Mouse (Mus musculus) forebrain, embryonic 15.5 days (tissue): ENCODE results near the gene Golm1. TPM values are rescaled to one million over a fixed set of nuclear protein-coding genes. Genes with fewer than 3 reads are reported as not detected.
"Not testable (repeated sequence)": the region's sequence is repeated elsewhere in the genome, so short reads cannot be mapped to it uniquely, and the experiment has no call there.

Experiments used
- ATAC-seq: fragments of 200-750 bp; cut with Nextera tagmentation; replicated peaks from 2 replicates; pipeline ENCODE4 v1.8.0; 2017; ENCODE audit warnings: mild to moderate bottlenecking, moderate TSS enrichment, moderate library complexity
- H3K27ac ChIP-seq: fragments of 300-500 bp; sonication (generic); replicated peaks from 2 replicates; pipeline ENCODE4 v1.5.1; 2015; ENCODE audit warnings: mild to moderate bottlenecking, inconsistent platforms
- H3K27me3 ChIP-seq: fragments of 300-500 bp; sonication (generic); 2 replicates; pipeline ENCODE4 v1.6.1; 2015; ENCODE audit warnings: inconsistent platforms
- H3K36me3 ChIP-seq: fragments of 300-500 bp; sonication (generic); 2 replicates; pipeline ENCODE4 v1.6.1; 2015; ENCODE audit warnings: mild to moderate bottlenecking, inconsistent platforms
- H3K4me1 ChIP-seq: fragments of 300-500 bp; sonication (generic); 2 replicates; pipeline ENCODE4 v1.6.1; 2015; ENCODE audit warnings: inconsistent platforms
- H3K4me2 ChIP-seq: fragments of 300-500 bp; sonication (generic); replicated peaks from 2 replicates; pipeline ENCODE4 v1.6.1; 2015; ENCODE audit warnings: mild to moderate bottlenecking, inconsistent platforms
- H3K4me3 ChIP-seq: fragments of 300-500 bp; sonication (generic); 2 replicates; pipeline ENCODE4 v1.5.1; 2015; ENCODE audit warnings: mild to moderate bottlenecking, inconsistent platforms
- H3K9ac ChIP-seq: fragments of 300-500 bp; sonication (generic); replicated peaks from 2 replicates; pipeline ENCODE4 v1.6.1; 2015; ENCODE audit warnings: mild to moderate bottlenecking, inconsistent platforms
- H3K9me3 ChIP-seq: fragments of 300-500 bp; sonication (generic); 2 replicates; pipeline ENCODE4 v1.6.1; 2016; ENCODE audit warnings: inconsistent platforms
- WGBS: fragments of 180-500 bp; shearing (Covaris S2); methylation state at CpG from one replicate; pipeline ENCODE4 v1.1.7; 2015; ENCODE audit warnings: mixed read lengths; 5-methylcytosine and 5-hydroxymethylcytosine counted together
- polyA plus RNA-seq: library from polyadenylated mRNA; unstranded; fragments of >200 nt; fragmentation: Nextera tagmentation; extraction: Ambion mirVana; gene quantifications from 2 replicates; pipeline ENCODE4 v1.2.1, GENCODE M21; 2015

Gene Golm1
- polyA plus RNA-seq, 1 experiment from 2014 or later, result 48.6 TPM

DNA sequence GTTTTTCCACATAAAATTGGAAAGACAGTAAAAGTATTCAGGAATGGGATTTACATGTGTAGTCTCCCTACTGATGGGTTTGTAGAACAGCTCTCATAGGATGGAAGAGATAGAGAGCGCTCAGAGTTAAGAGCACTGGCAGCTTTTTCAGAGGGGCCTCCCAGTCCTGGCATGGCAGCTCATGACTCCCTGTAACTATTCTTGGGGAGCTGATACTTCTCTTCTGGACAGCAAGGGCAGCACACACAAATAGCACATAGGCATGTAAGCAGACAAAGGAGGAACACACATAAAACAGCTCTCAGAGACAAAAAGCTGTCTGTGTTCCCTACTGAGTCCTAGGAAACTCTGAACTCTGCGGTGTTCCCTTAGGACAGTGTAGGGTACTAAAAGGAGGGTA, 65.2 kb downstream of the Golm1 start:
- peaks cover 84% of the 10 kb centered on the region for H3K36me3 ChIP-seq
- H3K9ac ChIP-seq, result no peak overlapping the region
- H3K27me3 ChIP-seq, result no peaks in the 10 kb centered on the region
- no peaks in the 10 kb centered on the region for H3K4me1 ChIP-seq
- no peak overlapping the region for H3K4me3 ChIP-seq
- H3K27ac ChIP-seq, result no peak overlapping the region
- ATAC-seq, result no peak
- WGBS, result 96% methylated on average over 2 of the region's 2 CpGs
- no peaks in the 10 kb centered on the region for H3K9me3 ChIP-seq
- no peak overlapping the region for H3K4me2 ChIP-seq

DNA sequence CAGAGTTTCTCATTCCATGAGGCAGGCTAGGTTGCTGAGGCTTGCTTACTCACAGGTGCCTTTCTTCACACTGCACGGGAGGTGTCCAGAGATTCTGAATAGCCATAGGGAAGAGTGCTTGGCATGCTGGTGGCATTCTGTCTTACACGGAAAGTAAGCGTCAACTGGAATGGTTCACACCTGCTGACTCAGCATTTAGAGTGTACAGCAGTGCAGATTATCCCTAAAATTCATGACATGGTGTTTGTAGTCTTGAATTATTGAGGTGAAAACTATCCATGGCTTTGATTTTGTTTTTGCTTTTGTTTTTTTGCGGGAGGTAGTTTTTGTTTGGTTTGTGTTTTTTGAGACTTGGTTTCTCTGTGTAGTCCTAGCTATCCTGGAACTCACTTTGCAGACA, 65.7 kb downstream of the Golm1 start:
- Histone ChIP-seq H3K4me1 (no peaks in the 10 kb centered on the region), H3K36me3 (peaks cover 83% of the 10 kb centered on the region), H3K9ac (no peak overlapping the region), H3K4me3 (no peak overlapping the region), H3K4me2 (no peak overlapping the region), H3K27ac (no peak overlapping the region), H3K27me3 (no peaks in the 10 kb centered on the region), H3K9me3 (no peaks in the 10 kb centered on the region)
- WGBS, result 93% methylated on average over 4 of the region's 4 CpGs
- no peak for ATAC-seq

GRCm38 (mm10) chr13:59605221-59605922, 70.2 kb downstream of the Golm1 start:
- no peak overlapping the region for H3K27ac ChIP-seq
- H3K27me3 ChIP-seq, result no peaks in the 10 kb centered on the region
- H3K4me1 ChIP-seq, result no peaks in the 10 kb centered on the region
- no peak overlapping the region for H3K4me2 ChIP-seq
- no peak overlapping the region for H3K4me3 ChIP-seq
- WGBS, result 88% methylated on average over 10 of the region's 10 CpGs
- ATAC-seq, result no peak
- H3K36me3 ChIP-seq, result peaks cover 84% of the 10 kb centered on the region
- H3K9me3 ChIP-seq, result no peaks in the 10 kb centered on the region
- no peak overlapping the region for H3K9ac ChIP-seq

- no peak overlapping the region for H3K9ac ChIP-seq
- no peak overlapping the region for H3K27ac ChIP-seq
- no peak for ATAC-seq
- 87% methylated on average over 1 of the region's 1 CpGs for WGBS
- H3K36me3 ChIP-seq, result peaks cover 84% of the 10 kb centered on the region
- no peak overlapping the region for H3K4me2 ChIP-seq
- H3K9me3 ChIP-seq, result no peaks in the 10 kb centered on the region
- no peak overlapping the region for H3K4me3 ChIP-seq
- no peaks in the 10 kb centered on the region for H3K27me3 ChIP-seq
- no peaks in the 10 kb centered on the region for H3K4me1 ChIP-seq
Measured at GRCm38 (mm10) chr13:59604511-59604910, 71.1 kb downstream of the Golm1 start.

GRCm38 (mm10) chr13:59603096-59603495, 72.5 kb downstream of the Golm1 start:
- Histone ChIP-seq H3K9me3 (no peaks in the 10 kb centered on the region), H3K9ac (no peak overlapping the region), H3K36me3 (peaks cover 83% of the 10 kb centered on the region), H3K27ac (no peak overlapping the region), H3K27me3 (no peaks in the 10 kb centered on the region), H3K4me1 (no peaks in the 10 kb centered on the region), H3K4me2 (no peak overlapping the region), H3K4me3 (no peak overlapping the region)
- WGBS, result 97% methylated on average over 5 of the region's 5 CpGs
- no peak for ATAC-seq

DNA sequence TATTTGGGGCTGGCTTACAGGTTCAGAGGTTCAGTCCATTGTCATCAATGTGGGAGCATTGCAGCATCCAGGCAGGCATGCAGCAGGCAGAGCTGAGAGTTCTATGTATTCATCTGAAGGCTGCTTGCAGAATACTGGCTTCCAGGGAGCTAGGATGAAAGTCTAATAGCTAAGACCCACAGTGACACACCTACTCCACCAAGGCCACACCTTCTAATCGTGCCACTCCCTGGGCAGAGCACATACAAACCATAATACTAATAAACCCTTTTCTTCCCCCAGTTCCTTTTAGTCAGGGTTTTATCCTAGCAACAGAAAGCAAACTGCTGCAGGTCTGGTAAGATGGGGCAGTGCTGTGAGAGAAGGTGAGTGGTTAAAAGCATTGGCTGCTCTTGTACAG, 83.0 kb downstream of the Golm1 start:
- no peak overlapping the region for H3K4me3 ChIP-seq
- no peak for ATAC-seq
- no peak overlapping the region for H3K9ac ChIP-seq
- 97% methylated on average over 1 of the region's 1 CpGs for WGBS
- H3K36me3 ChIP-seq, result peaks cover 82% of the 10 kb centered on the region
- no peaks in the 10 kb centered on the region for H3K9me3 ChIP-seq
- H3K4me2 ChIP-seq, result no peak overlapping the region
- no peaks in the 10 kb centered on the region for H3K27me3 ChIP-seq
- no peak overlapping the region for H3K27ac ChIP-seq
- peaks cover 13% of the 10 kb centered on the region for H3K4me1 ChIP-seq

DNA sequence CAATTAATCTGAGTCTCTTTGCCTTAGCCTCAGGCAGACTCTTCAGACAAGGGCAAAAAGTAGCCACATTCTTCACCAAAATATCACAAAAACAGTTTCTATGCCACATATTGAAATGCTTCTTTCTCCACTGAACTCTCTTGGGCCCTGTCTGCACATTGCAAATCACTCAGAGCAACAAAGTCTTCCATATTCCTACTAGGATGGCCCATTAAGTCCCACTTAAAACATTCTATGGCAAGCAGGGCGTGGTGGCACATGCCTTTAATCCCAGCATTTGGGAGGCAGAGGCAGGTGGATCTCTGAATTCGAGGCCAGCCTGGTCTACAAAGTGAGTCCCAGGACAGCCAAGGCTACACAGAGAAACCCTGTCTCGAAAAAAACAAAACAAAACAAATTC, 83.6 kb downstream of the Golm1 start:
- Histone ChIP-seq H3K36me3 (peaks cover 81% of the 10 kb centered on the region), H3K4me1 (peaks cover 19% of the 10 kb centered on the region)
- WGBS, result 95% methylated on average over 3 of the region's 3 CpGs
- H3K27me3 ChIP-seq, H3K27ac ChIP-seq, H3K4me3 ChIP-seq, H3K9ac ChIP-seq, ATAC-seq, H3K4me2 ChIP-seq, H3K9me3 ChIP-seq: not testable (repeated sequence)

- 93% methylated on average over 4 of the region's 4 CpGs for WGBS
- Histone ChIP-seq H3K4me3 (no peak overlapping the region), H3K4me2 (no peak overlapping the region), H3K9me3 (no peaks in the 10 kb centered on the region), H3K4me1 (peaks cover 31% of the 10 kb centered on the region), H3K36me3 (peaks cover 69% of the 10 kb centered on the region), H3K27ac (no peak overlapping the region), H3K9ac (no peak overlapping the region), H3K27me3 (no peaks in the 10 kb centered on the region)
- no peak for ATAC-seq
Measured at GRCm38 (mm10) chr13:59590691-59591090, 84.9 kb downstream of the Golm1 start.

GRCm38 (mm10) chr13:59589672-59590071, 85.9 kb downstream of the Golm1 start:
- Histone ChIP-seq H3K27me3 (no peaks in the 10 kb centered on the region), H3K4me3 (no peak overlapping the region), H3K36me3 (peaks cover 62% of the 10 kb centered on the region), H3K4me1 (peaks cover 31% of the 10 kb centered on the region), H3K27ac (no peak overlapping the region), H3K4me2 (no peak overlapping the region), H3K9ac (no peak overlapping the region), H3K9me3 (no peaks in the 10 kb centered on the region)
- WGBS, result 79% methylated on average over 4 of the region's 4 CpGs
- no peak for ATAC-seq

DNA sequence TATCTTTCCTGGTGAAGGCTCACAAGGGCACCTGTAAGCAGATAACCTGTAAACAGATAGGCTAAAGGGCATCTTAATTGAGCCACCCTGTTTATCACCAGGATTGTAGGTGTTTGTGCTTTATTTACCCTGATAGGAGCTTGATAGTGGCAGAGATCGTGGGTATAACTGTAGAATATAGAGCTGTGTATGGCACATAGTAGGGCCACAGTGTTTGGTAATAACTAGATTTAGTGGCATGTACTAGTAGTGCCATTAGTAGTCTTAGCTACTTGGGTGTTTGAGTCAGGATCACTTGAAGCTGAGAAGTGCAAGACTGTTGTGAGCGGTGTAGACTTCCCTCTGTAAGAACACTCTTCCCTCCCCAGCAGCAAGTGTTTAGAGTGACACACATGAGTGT, 88.4 kb downstream of the Golm1 start:
- Histone ChIP-seq H3K4me2 (peak overlapping the region; percentile 51; the same call in 1 of the 2 replicates), H3K4me3 (peak overlapping the region; percentile 1; the same call in 1 of the 2 replicates), H3K4me1 (peaks cover 37% of the 10 kb centered on the region), H3K9ac (0 out of 2 replicates have a peak overlapping the region, but pooled peaks have one; percentile 7), H3K27ac (no peak overlapping the region), H3K36me3 (peaks cover 41% of the 10 kb centered on the region), H3K9me3 (no peaks in the 10 kb centered on the region), H3K27me3 (no peaks in the 10 kb centered on the region)
- over 99% methylated on average over 2 of the region's 2 CpGs for WGBS
- no peak for ATAC-seq

DNA sequence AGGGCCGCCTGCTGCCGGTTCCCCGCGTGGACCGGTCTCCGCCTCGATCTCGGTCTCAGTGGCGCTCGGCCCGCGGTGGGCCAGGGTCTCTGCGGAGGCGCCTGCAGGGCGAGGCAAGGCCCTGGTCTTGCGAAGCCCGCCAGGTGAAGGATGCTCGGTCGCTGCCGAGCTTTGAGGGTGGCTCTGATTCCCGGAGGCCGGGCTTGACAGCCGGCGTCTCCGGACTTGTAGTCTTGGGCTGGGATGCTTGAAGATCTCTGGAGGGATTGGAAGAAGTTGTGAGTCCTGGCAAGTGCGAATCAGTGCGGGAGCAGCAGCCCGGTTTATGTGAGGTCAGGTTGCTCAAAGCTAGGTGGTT, 90.0 kb downstream of the Golm1 start:
- peaks cover 37% of the 10 kb centered on the region for H3K4me1 ChIP-seq
- H3K27me3 ChIP-seq, result no peaks in the 10 kb centered on the region
- peak overlapping the region; percentile 81 for H3K4me3 ChIP-seq
- H3K9ac ChIP-seq, result peak overlapping the region; percentile 84
- H3K4me2 ChIP-seq, result peak overlapping the region; percentile 51
- WGBS, result under 1% methylated on average over 28 of the region's 28 CpGs
- no peaks in the 10 kb centered on the region for H3K9me3 ChIP-seq
- peaks cover 25% of the 10 kb centered on the region for H3K36me3 ChIP-seq
- no peak for ATAC-seq
- peak overlapping the region; percentile 84 for H3K27ac ChIP-seq

DNA sequence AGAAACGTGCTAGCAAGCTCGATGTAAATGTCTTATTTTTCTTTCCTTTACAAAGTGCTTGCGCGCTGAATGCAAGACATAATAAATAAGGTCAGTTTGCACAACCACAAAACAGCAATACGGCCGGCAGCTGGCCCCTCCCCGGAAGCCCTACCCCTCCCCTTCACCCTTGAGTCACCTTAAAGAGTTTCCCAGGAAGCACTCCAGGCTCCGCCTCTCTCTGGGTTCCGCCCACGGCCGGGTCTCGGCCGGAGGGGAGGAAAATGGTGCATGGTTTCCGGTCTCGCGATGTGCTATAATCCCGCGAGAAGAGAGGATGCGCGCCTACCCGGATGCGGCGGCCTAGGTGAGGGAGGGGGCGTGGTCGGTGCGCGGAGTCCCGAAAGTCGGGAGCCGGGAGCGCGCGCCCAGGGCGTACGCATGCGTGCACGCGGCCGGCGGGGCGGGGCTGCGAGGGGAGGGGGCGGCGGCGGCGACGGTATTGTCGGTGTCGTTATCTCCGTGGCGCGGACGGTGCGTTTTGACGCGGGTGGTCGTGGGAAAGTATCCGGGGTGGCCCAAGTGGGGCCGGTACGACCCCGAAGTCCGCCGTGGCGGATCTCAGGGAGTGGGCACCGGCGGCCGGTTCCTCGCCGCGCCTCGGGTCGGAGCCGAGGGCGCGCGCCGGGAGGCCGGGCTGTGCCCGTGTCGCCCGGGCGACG, 90.5 kb downstream of the Golm1 start, which contains the start of the genes Agtpbp1 and Naa35:
Agtpbp1 (minus strand) TSS at position 281 of the 701 bp plus-strand sequence.
Naa35 (plus strand) TSS at position 313 of the 701 bp plus-strand sequence.
- WGBS, result under 1% methylated on average over 79 of the region's 83 CpGs
- peak within 1 kb of the TSS; percentile 84 for H3K27ac ChIP-seq
- no peaks in the 10 kb centered on the region for H3K27me3 ChIP-seq
- peak within 1 kb of the TSS; percentile 84 for H3K9ac ChIP-seq
- no peaks in the 10 kb centered on the region for H3K9me3 ChIP-seq
- H3K4me1 ChIP-seq, result peaks cover 37% of the 10 kb centered on the region
- ATAC-seq, result peak; percentile 98
- peak within 1 kb of the TSS; percentile 81 for H3K4me3 ChIP-seq
- H3K4me2 ChIP-seq, result peak within 1 kb of the TSS; percentile 89
- peaks cover 20% of the 10 kb centered on the region for H3K36me3 ChIP-seq
